Mouse (Mus musculus) forebrain, embryonic 10.5 days (tissue): ENCODE data around the gene Kmo. TPM values are rescaled to one million over a fixed set of nuclear protein-coding genes. Genes with fewer than 3 reads are reported as not detected.

Experiments
- polyA plus RNA-seq: library from polyadenylated mRNA; unstranded; fragments of >200 nt; fragmentation: Nextera tagmentation; extraction: Ambion mirVana; gene quantifications from 2 replicates; pipeline ENCODE4 v1.2.1, GENCODE M21; 2016

Gene Kmo
- polyA plus RNA-seq, 1 experiment from 2014 or later, result 0.07 TPM

Other genes with a start within 250 kb of the Kmo start
- 1.3 and 1.4 TPM in 2 replicates for gene Rgs7, start 127.9 kb upstream of the Kmo start, polyA plus RNA-seq
- 122 and 127 TPM in 2 replicates for gene Fh1, start 5.3 kb downstream of the Kmo start, polyA plus RNA-seq
- 12.7 and 15.1 TPM in 2 replicates for gene Opn3, start 72.4 kb downstream of the Kmo start, polyA plus RNA-seq
- 4.7 and 4.8 TPM in 2 replicates for gene Chml, start 72.5 kb downstream of the Kmo start, polyA plus RNA-seq
- not detected in 2 replicates for gene Wdr64, start 78.2 kb downstream of the Kmo start, polyA plus RNA-seq